Mouse (Mus musculus): ENCODE data around the gene Gpr142.

Gpr142 gene

GRCm38 (mm10) chr11:114801906-114802305 is 3.2 kb downstream of the Gpr142 start:
- no peak for DNase-seq (ENCODE audit: extremely low spot score)

- DNase-seq (ENCODE audit: extremely low spot score) = no peak
These were observed 4.0 kb downstream of the Gpr142 start for GRCm38 (mm10) chr11:114802540-114803267.

- DNase-seq (ENCODE audit: extremely low spot score) = no peak
These were observed 5.3 kb downstream of the Gpr142 start for GRCm38 (mm10) chr11:114803990-114804389.

GRCm38 (mm10) chr11:114807025-114807424 is 8.3 kb downstream of the Gpr142 start:
- DNase-seq (ENCODE audit: extremely low spot score) = no peak

GRCm38 (mm10) chr11:114807686-114808427 is 9.1 kb downstream of the Gpr142 start:
- DNase-seq (ENCODE audit: extremely low spot score) = no peak

GRCm38 (mm10) chr11:114809371-114809770 is 10.6 kb downstream of the Gpr142 start:
- no peak for DNase-seq (ENCODE audit: extremely low spot score)

GRCm38 (mm10) chr11:114810344-114810743 is 11.6 kb downstream of the Gpr142 start:
- DNase-seq (ENCODE audit: extremely low spot score) = no peak

- DNase-seq (ENCODE audit: extremely low spot score) = peak; percentile 93
These were observed 14.1 kb downstream of the Gpr142 start for GRCm38 (mm10) chr11:114812731-114813240.

GRCm38 (mm10) chr11:114814873-114815592 is 16.3 kb downstream of the Gpr142 start:
- DNase-seq (ENCODE audit: extremely low spot score) = no peak

- DNase-seq (ENCODE audit: extremely low spot score) = no peak
These were observed 18.2 kb downstream of the Gpr142 start for GRCm38 (mm10) chr11:114816934-114817333.

GRCm38 (mm10) chr11:114818185-114818584 is 19.5 kb downstream of the Gpr142 start:
- DNase-seq (ENCODE audit: extremely low spot score) = no peak

- no peak for DNase-seq (ENCODE audit: extremely low spot score)
These were observed 20.4 kb downstream of the Gpr142 start for GRCm38 (mm10) chr11:114819110-114819509.

- DNase-seq (ENCODE audit: extremely low spot score) = no peak
These were observed 21.7 kb downstream of the Gpr142 start for GRCm38 (mm10) chr11:114820444-114820843.

GRCm38 (mm10) chr11:114821325-114821724 is 22.6 kb downstream of the Gpr142 start:
- no peak for DNase-seq (ENCODE audit: extremely low spot score)

GRCm38 (mm10) chr11:114822727-114823126 is 24.0 kb downstream of the Gpr142 start:
- no peak for DNase-seq (ENCODE audit: extremely low spot score)

GRCm38 (mm10) chr11:114823199-114823725 is 24.5 kb downstream of the Gpr142 start:
- DNase-seq (ENCODE audit: extremely low spot score) = peak; percentile 67

- no peak for DNase-seq (ENCODE audit: extremely low spot score)
These were observed 28.0 kb downstream of the Gpr142 start for GRCm38 (mm10) chr11:114826686-114827085.

- DNase-seq (ENCODE audit: extremely low spot score) = peak; percentile 90
These were observed 31.0 kb downstream of the Gpr142 start for GRCm38 (mm10) chr11:114829499-114830432.

GRCm38 (mm10) chr11:114830433-114830773 is 31.7 kb downstream of the Gpr142 start:
- DNase-seq (ENCODE audit: extremely low spot score) = no peak

- DNase-seq (ENCODE audit: extremely low spot score) = no peak
These were observed 34.4 kb downstream of the Gpr142 start for GRCm38 (mm10) chr11:114833166-114833565.

Data from embryo, embryonic 9.5 days (tissue).